8 mouse cellular contexts compared by ENCODE assay signal in the genomic region with DNA sequence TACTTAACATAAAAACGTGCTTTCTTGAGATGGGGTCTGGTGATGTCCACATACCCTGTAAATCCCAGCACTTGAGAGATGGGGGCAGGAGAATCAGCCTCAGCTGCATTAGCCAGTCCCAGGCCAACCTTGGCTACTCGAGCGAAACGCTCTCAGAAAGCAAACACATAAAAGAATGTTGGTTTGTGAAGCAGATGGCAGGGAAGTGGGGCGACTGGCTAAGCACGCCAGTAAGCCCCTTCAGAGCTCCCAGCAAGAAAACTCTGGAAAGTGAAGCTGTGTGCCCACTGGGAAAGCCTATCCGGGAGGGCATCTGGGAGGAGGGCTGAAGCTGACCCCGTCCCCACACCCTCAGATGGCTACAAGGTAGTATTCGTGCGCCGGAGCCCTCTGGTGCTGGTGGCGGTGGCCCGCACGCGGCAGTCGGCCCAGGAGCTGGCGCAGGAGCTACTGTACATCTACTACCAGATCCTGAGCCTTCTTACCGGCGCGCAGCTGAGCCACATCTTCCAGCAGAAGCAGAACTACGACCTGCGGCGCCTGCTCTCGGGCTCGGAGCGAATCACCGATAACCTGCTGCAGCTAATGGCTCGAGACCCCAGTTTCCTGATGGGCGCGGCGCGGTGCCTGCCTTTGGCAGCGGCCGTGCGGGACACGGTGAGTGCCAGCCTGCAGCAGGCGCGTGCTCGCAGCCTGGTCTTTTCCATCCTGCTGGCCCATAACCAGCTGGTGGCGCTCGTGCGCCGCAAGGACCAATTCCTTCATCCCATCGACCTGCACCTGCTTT. TPM values are rescaled to one million over a fixed set of nuclear protein-coding genes. Genes with fewer than 3 reads are reported as not detected.
DNase-seq lines count a peak whose midpoint lies in the region; ATAC-seq lines count a peak whose summit lies in the region.
"Had no signal": no experiment of that assay in that cellular context is flagged by ENCODE, and none has a peak within 500 bp of the region (broad histone marks: within the 10 kb centered on the region; RNA-seq: fewer than 3 reads in every experiment).

No protein-coding gene starts in this region.

- ATAC-seq in cerebellum, adult (ENCODE audit: insufficient number of reproducible peaks, low FRiP score, low TSS enrichment) = peak; percentile 83
- ATAC-seq in forebrain, embryonic 13.5 days = peak; percentile 71
- peak; percentile 59 for ATAC-seq in intestine, embryonic 16.5 days

- peaks cover 17% of the 10 kb centered on the region for H3K4me1 ChIP-seq in forebrain, embryonic 13.5 days
- H3K4me1 ChIP-seq in intestine, embryonic 16.5 days (ENCODE audit: control insufficient read depth, insufficient read depth, low read length) = peaks cover 7% of the 10 kb centered on the region

- H3K4me3 ChIP-seq in forebrain, embryonic 13.5 days = peak overlapping the region; percentile 36
- peak overlapping the region; percentile 31 for H3K4me3 ChIP-seq in intestine, embryonic 16.5 days (ENCODE audit: low read length)

- H3K9ac ChIP-seq in forebrain, embryonic 13.5 days = peak overlapping the region; percentile 65
- H3K9ac ChIP-seq in intestine, embryonic 16.5 days (ENCODE audit: low read depth, low read length) = peak overlapping the region; percentile 47

- WGBS in forebrain, embryonic 13.5 days = 4% methylated on average over 44 of the region's 44 CpGs
- 14% methylated on average over 44 of the region's 44 CpGs for WGBS in intestine, embryonic 16.5 days

- H3K36me3 ChIP-seq in forebrain, embryonic 13.5 days (ENCODE audit: poor library complexity, severe bottlenecking) = peaks cover 36% of the 10 kb centered on the region; the same call in 1 of the 2 replicates
- H3K36me3 ChIP-seq in intestine, embryonic 16.5 days (ENCODE audit: control insufficient read depth, insufficient read depth, low read length) = peaks cover 2% of the 10 kb centered on the region; the same call in 1 of the 2 replicates

- H3K27ac ChIP-seq in forebrain, embryonic 13.5 days = no peak overlapping the region
- no peak overlapping the region for H3K27ac ChIP-seq in intestine, embryonic 16.5 days (ENCODE audit: low read length)
- H3K27ac ChIP-seq: macrophage had no signal

- H3K4me2 ChIP-seq in forebrain, embryonic 13.5 days = peak overlapping the region; percentile 66
- peak overlapping the region; percentile 37 for H3K4me2 ChIP-seq in intestine, embryonic 16.5 days (ENCODE audit: low read depth, low read length)

- H3K27me3 ChIP-seq in forebrain, embryonic 13.5 days = peaks cover 23% of the 10 kb centered on the region
- H3K27me3 ChIP-seq in intestine, embryonic 16.5 days (replicated peaks; ENCODE audit: control insufficient read depth, insufficient read depth, low read length) = no peaks in the 10 kb centered on the region

- no peaks in the 10 kb centered on the region for H3K9me3 ChIP-seq in forebrain, embryonic 13.5 days (replicated peaks)
- no peaks in the 10 kb centered on the region for H3K9me3 ChIP-seq in intestine, embryonic 16.5 days (ENCODE audit: control insufficient read depth, low read length)

- DNase-seq in ZHBTc4 (ENCODE audit: low read depth, low spot score) = peak; percentile 97
- DNase-seq in left cerebral cortex, postnatal 25 days (ENCODE audit: low spot score in 2 of 2) = peak; percentile 81 to 87
- DNase-seq in mesoderm, embryonic 11.5 days (ENCODE audit: low read depth, low spot score) = peak; percentile 89
- peak; percentile 49 to 79 for DNase-seq in spleen, postnatal 10 days (ENCODE audit: low spot score in 2 of 2)

- intact Hi-C loops in left cerebral cortex, postnatal 25 days (cut with DNase I) = loop anchor here (1.0 to 5.0 kb wide), 3 partner anchors 61 to 151 kb away; partner anchors contain the start of genes Amigo3 and Inka1

RNA-seq across cellular contexts. Expression of gene Mst1r, which starts 5.6 kb away (rescaled TPM):
- 0.46 and 0.74 TPM in 2 replicates for polyA plus RNA-seq in forebrain, embryonic 13.5 days (2015; fragmentation: Nextera tagmentation; extraction: Ambion mirVana)
- 13.3 and 16.9 TPM in 2 replicates for polyA plus RNA-seq in intestine, embryonic 16.5 days (2015; fragmentation: Nextera tagmentation; extraction: Ambion mirVana)
- 1 to 10 TPM in 1 of 2 experiments, under 1 TPM in 1; 0.69 to 1.3 TPM for total RNA-seq in left cerebral cortex, postnatal 25 days (2021)
- polyA plus RNA-seq: macrophage had no signal

RNA-seq across cellular contexts. Expression of gene Mon1a, which starts 13.1 kb away (rescaled TPM):
- polyA plus RNA-seq in forebrain, embryonic 13.5 days (2015; fragmentation: Nextera tagmentation; extraction: Ambion mirVana) = 18.9 and 20.6 TPM in 2 replicates
- polyA plus RNA-seq in intestine, embryonic 16.5 days (2015; fragmentation: Nextera tagmentation; extraction: Ambion mirVana) = 22.5 and 23.8 TPM in 2 replicates
- 10 to 100 TPM; 22.2 to 25.4 TPM for total RNA-seq in left cerebral cortex, postnatal 25 days (2021)

RNA-seq across cellular contexts. Expression of gene Actl11, which starts 27.2 kb away (rescaled TPM):
- polyA plus RNA-seq in forebrain, embryonic 13.5 days (2015; fragmentation: Nextera tagmentation; extraction: Ambion mirVana) = not detected in 2 replicates
- not detected in 2 replicates for polyA plus RNA-seq in intestine, embryonic 16.5 days (2015; fragmentation: Nextera tagmentation; extraction: Ambion mirVana)
- total RNA-seq in left cerebral cortex, postnatal 25 days (2021) = not detected
- polyA plus RNA-seq: macrophage had no signal

RNA-seq across cellular contexts. Expression of gene Rbm6, which starts 28.0 kb away (rescaled TPM):
- 125 and 129 TPM in 2 replicates for polyA plus RNA-seq in forebrain, embryonic 13.5 days (2015; fragmentation: Nextera tagmentation; extraction: Ambion mirVana)
- polyA plus RNA-seq in intestine, embryonic 16.5 days (2015; fragmentation: Nextera tagmentation; extraction: Ambion mirVana) = 48.6 and 55.4 TPM in 2 replicates
- 10 to 100 TPM; 57.0 to 65.0 TPM for total RNA-seq in left cerebral cortex, postnatal 25 days (2021)

RNA-seq across cellular contexts. Expression of gene Camkv, which starts 34.4 kb away (rescaled TPM):
- polyA plus RNA-seq in forebrain, embryonic 13.5 days (2015; fragmentation: Nextera tagmentation; extraction: Ambion mirVana) = 23.6 and 27.2 TPM in 2 replicates
- 1.3 and 1.7 TPM in 2 replicates for polyA plus RNA-seq in intestine, embryonic 16.5 days (2015; fragmentation: Nextera tagmentation; extraction: Ambion mirVana)
- 100 to 1,000 TPM; 352 to 354 TPM for total RNA-seq in left cerebral cortex, postnatal 25 days (2021)
- polyA plus RNA-seq: macrophage had no signal
